Mouse (Mus musculus) heart, adult 2 months (tissue): ENCODE results near the gene Dcaf8. TPM values are rescaled to one million over a fixed set of nuclear protein-coding genes. Genes with fewer than 3 reads are reported as not detected.

Experiments
- DNase-seq, 2 experiments: peaks; one replicate each; pipeline ENCODE4 v3.0.0; 2021
- H3K27ac ChIP-seq: fragments of 200-600 bp; 2 replicates; pipeline ENCODE4 v1.8.1; 2022
- H3K27me3 ChIP-seq: fragments of 200-500 bp; 2 replicates; pipeline ENCODE4 v1.6.1; 2012; ENCODE audit warnings: mild to moderate bottlenecking, low read length, inconsistent platforms, mixed read lengths; ENCODE audit not compliant: control insufficient read depth, insufficient read depth
- H3K36me3 ChIP-seq: fragments of 200-500 bp; 2 replicates; pipeline ENCODE4 v1.6.1; 2012; ENCODE audit warnings: low read length, inconsistent platforms; ENCODE audit not compliant: control insufficient read depth, insufficient read depth
- H3K4me1 ChIP-seq: fragments of 200-500 bp; 2 replicates; pipeline ENCODE4 v1.6.1; 2011; ENCODE audit warnings: low read length; ENCODE audit not compliant: control insufficient read depth, insufficient read depth
- H3K4me3 ChIP-seq: fragments of 200-600 bp; 2 replicates; pipeline ENCODE4 v1.8.1; 2022
- H3K79me2 ChIP-seq: fragments of 200-500 bp; replicated peaks from 2 replicates; pipeline ENCODE4 v1.6.1; 2012; ENCODE audit warnings: mild to moderate bottlenecking, inconsistent platforms, low read length, moderate library complexity, mixed read lengths; ENCODE audit not compliant: control insufficient read depth, insufficient read depth
- H3K9ac ChIP-seq: fragments of 200-500 bp; 2 replicates; pipeline ENCODE4 v1.6.1; 2012; ENCODE audit warnings: low read depth, mild to moderate bottlenecking, control low read depth, inconsistent platforms, low read length, mixed read lengths
- CTCF ChIP-seq: fragments of 200-600 bp; IDR thresholded peaks from 2 replicates; pipeline ENCODE4 v1.8.1; 2022; ENCODE audit warnings: antibody characterized with exemption, mild to moderate bottlenecking, moderate library complexity
- EP300 ChIP-seq: fragments of 200-500 bp; IDR thresholded peaks from 2 replicates; pipeline ENCODE4 v1.6.1; 2011; ENCODE audit warnings: low read depth, low read length, control low read depth; ENCODE audit not compliant: insufficient read depth
- POLR2A ChIP-seq: fragments of 200-500 bp; IDR thresholded peaks from 2 replicates; pipeline ENCODE4 v1.6.1; 2011; ENCODE audit warnings: mild to moderate bottlenecking, low read depth, low read length, control low read depth; ENCODE audit not compliant: insufficient read depth
- WGBS: fragments of 180-500 bp; shearing (Covaris S2); methylation state at CpG from one replicate; pipeline ENCODE4 v1.1.7; 2018; 5-methylcytosine and 5-hydroxymethylcytosine counted together
- intact Hi-C: fragments of 180-260 bp; cut with DNase I; formaldehyde crosslinking; loops from one replicate; pipeline ENCODE4 v1.15.1; 2025
- polyA plus RNA-seq: library from polyadenylated mRNA; depleted of rRNA; stranded (reverse); fragments of >200 nt; gene quantifications from 2 replicates; pipeline ENCODE4 v1.2.3, GENCODE M21; 2012
- total RNA-seq, 2 experiments: library from RNA; stranded (reverse); gene quantifications; 2 replicates each; pipeline ENCODE4 v1.2.3; 2021

Dcaf8 gene
- total and polyA plus RNA-seq, 3 experiments = 62.7 to 116 (median 100) TPM

DNA sequence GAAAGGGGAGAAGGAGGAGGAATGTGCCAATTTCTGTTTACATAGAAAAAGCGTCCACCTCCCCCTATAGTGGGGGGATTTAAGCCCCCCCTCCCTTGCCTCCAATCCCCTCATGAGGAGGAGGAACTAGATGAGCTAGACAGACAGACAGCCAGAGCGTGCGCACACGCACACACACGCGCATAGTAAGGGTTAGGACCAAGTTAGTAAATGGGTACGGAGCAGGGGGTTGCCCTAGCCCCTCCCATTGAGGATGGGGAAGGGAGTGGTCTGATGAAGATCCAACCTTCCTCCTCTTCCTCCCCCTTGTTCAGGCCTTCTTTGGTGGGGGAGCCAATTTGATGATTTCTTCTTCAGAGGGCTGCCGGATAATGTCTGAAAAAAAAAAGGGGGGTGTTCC is 50.4 kb downstream of the Dcaf8 start:
- H3K4me1 ChIP-seq = peaks cover 17% of the 10 kb centered on the region
- no peak overlapping the region for H3K9ac ChIP-seq
- peaks cover 14% of the 10 kb centered on the region for H3K36me3 ChIP-seq
- H3K4me3 ChIP-seq = no peak overlapping the region
- no peaks in the 10 kb centered on the region for H3K27me3 ChIP-seq
- intact Hi-C loops = loop anchor here (5.0 kb wide), 1 partner anchor 36 kb away; no protein-coding TSS in a partner anchor
- no peaks in the 10 kb centered on the region for H3K79me2 ChIP-seq
- H3K27ac ChIP-seq = no peak overlapping the region
- no peak for TF ChIP-seq CTCF
- TF ChIP-seq EP300 = no peak
- no peak for TF ChIP-seq POLR2A
- DNase-seq = no peak
- 82% methylated on average over 8 of the region's 8 CpGs for WGBS

- no peak overlapping the region for H3K27ac ChIP-seq
- intact Hi-C loops = loop anchor here (5.0 kb wide), 1 partner anchor 37 kb away; no protein-coding TSS in a partner anchor
- DNase-seq = no peak
- peaks cover 20% of the 10 kb centered on the region for H3K4me1 ChIP-seq
- H3K4me3 ChIP-seq = no peak overlapping the region
- H3K27me3 ChIP-seq = no peaks in the 10 kb centered on the region
- peaks cover 14% of the 10 kb centered on the region; the same call in 1 of the 2 replicates for H3K36me3 ChIP-seq
- TF ChIP-seq CTCF (no peak), EP300 (no peak), POLR2A (no peak)
- H3K79me2 ChIP-seq = no peaks in the 10 kb centered on the region
- 80% methylated on average over 4 of the region's 4 CpGs for WGBS
- H3K9ac ChIP-seq = no peak overlapping the region
These were observed 51.1 kb downstream of the Dcaf8 start for GRCm38 (mm10) chr1:172198996-172199395.

- H3K27ac ChIP-seq = no peak overlapping the region
- no peak overlapping the region for H3K9ac ChIP-seq
These were observed 52.3 kb downstream of the Dcaf8 start for GRCm38 (mm10) chr1:172200161-172200560.

DNA sequence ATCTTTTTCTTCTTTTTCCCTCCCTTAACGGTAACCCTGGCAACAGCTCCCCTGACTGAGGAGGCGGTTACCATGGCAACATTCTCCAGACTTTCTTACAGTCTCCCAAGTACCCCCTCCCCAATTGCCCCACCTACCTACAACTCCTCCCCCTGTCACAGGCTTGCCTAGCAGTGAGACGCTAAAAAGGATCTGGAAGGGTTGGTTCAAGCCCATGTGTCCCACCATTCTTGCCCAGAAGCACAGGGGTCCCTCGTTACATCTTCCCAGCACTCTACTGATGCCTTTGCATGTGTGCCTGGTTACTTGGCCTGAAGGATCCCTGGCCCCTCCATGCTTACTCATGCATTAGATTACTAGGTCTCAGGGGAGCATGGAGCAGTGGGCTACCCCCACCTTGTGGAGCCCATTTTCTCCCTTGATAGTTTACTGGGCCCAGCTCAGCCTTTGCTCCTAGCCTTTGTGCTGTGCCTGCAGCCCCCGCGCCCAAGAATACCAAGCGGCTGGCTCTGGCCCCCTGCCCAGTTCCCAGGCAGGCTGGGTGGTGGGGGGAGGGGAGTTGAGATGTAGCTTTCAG is 53.1 kb downstream of the Dcaf8 start:
- peak in 1 of 2 experiments; percentile 36 for DNase-seq
- Histone ChIP-seq H3K79me2 (peaks cover 2% of the 10 kb centered on the region), H3K9ac (no peak overlapping the region), H3K4me1 (peaks cover 32% of the 10 kb centered on the region), H3K36me3 (peaks cover 14% of the 10 kb centered on the region; the same call in 1 of the 2 replicates), H3K27me3 (no peaks in the 10 kb centered on the region), H3K27ac (no peak overlapping the region), H3K4me3 (no peak overlapping the region)
- 40% methylated on average over 7 of the region's 7 CpGs for WGBS
- intact Hi-C loops = no loop called here
- TF ChIP-seq CTCF (no peak), POLR2A (no peak), EP300 (no peak)

More at GRCm38 (mm10) chr1:172200161-172200560, 52.3 kb downstream of the Dcaf8 start:
- 80% methylated on average over 5 of the region's 5 CpGs for WGBS
- no peaks in the 10 kb centered on the region for H3K79me2 ChIP-seq
- intact Hi-C loops = no loop called here
- TF ChIP-seq POLR2A (no peak), CTCF (no peak), EP300 (no peak)
- H3K4me3 ChIP-seq = no peak overlapping the region
- H3K27me3 ChIP-seq = no peaks in the 10 kb centered on the region
- peaks cover 27% of the 10 kb centered on the region for H3K4me1 ChIP-seq
- peaks cover 14% of the 10 kb centered on the region; the same call in 1 of the 2 replicates for H3K36me3 ChIP-seq
- no peak for DNase-seq

DNA sequence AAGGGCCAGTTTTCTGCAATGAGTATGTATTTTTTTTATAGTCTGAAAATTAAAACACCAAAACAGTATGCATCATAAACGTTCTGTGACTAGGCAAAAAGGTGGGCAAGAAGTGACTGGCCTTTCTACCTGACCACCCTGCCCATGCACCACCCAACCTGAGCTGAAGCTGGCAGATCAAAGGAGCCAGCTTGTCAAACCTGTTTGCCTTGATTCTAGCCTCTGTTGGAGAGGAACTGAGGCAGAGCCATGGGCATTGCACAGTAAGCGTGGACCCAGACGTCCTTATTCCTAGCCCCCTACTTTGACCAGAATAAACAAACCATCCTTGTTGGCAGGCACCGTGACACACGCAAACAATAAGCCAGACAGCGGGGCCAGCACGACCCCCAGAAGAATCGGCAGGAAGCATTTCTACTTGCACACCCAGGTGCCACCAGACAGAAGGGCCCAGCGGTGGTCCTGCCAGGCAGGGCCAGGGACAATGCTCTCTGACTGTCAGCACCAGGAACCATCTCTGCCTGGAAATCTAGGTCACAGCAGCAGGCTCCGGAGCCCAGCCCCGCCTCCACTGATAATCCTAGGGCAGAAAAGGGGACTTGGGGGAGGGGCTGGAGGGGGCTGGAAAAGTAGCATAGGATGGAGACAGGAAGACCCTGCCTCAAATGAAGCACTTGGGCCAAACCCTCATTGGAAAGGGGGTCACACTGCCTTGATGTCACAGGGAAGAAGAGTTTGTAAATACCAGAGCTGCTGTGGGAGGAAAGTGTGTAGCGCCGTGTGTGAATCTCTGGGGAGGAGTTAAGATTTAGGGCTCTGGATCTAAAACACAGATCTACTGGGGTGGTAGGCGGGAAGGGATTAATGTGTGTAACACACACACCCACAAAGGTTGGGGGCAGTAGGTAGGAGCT is 54.3 kb downstream of the Dcaf8 start:
- 15% methylated on average over 14 of the region's 14 CpGs for WGBS
- Histone ChIP-seq H3K4me3 (no peak overlapping the region; the same call in 1 of the 2 replicates), H3K27ac (peak overlapping the region; percentile 60), H3K9ac (no peak overlapping the region), H3K79me2 (peaks cover 2% of the 10 kb centered on the region), H3K4me1 (peaks cover 32% of the 10 kb centered on the region), H3K36me3 (peaks cover 11% of the 10 kb centered on the region; the same call in 1 of the 2 replicates), H3K27me3 (no peaks in the 10 kb centered on the region; the same call in 1 of the 2 replicates)
- no peak for TF ChIP-seq POLR2A
- no peak for TF ChIP-seq EP300
- intact Hi-C loops = no loop called here
- peak in 1 of 2 experiments; percentile 35 for DNase-seq
